Mouse (Mus musculus): ENCODE measurements around the gene Spn. TPM values are rescaled to one million over a fixed set of nuclear protein-coding genes. Genes with fewer than 3 reads are reported as not detected.

Spn gene
- total and polyA plus RNA-seq, 3 experiments: 135 to 184 (median 169) TPM

GRCm38 (mm10) chr7:127183345-127183744 is 45.7 kb upstream of the Spn start:
- TF ChIP-seq RCOR1 (IDR thresholded peaks at IDR 0.05; ENCODE audit: low read depth, low read length) (peak; percentile 96), CTCF (IDR thresholded peaks at IDR 0.05 in 2 of 3, conservative IDR thresholded peaks at IDR 0.05 in 1 of 3; ENCODE audit: control insufficient read depth in 1 of 3, insufficient read depth in 1 of 3, low read depth in 2 of 3, low read length in 3 of 3, poor library complexity in 1 of 3, severe bottlenecking in 1 of 3) (no peak), MEF2A (IDR thresholded peaks at IDR 0.05; ENCODE audit: extremely low read depth, insufficient replicate concordance, low read depth, low read length, poor library complexity, severe bottlenecking) (peak; percentile 87; the same call in 1 of the 2 replicates), UBTF (IDR thresholded peaks at IDR 0.05; ENCODE audit: borderline replicate concordance, insufficient read depth, low read depth, low read length) (no peak), ZNF384 (IDR thresholded peaks at IDR 0.05; ENCODE audit: low read depth, low read length) (no peak), ETS1 (IDR thresholded peaks at IDR 0.05; ENCODE audit: low read depth, low read length) (peak; percentile 96), JUND (IDR thresholded peaks at IDR 0.05; ENCODE audit: low read depth, low read length) (no peak; the same call in 1 of the 2 replicates), TCF12 (IDR thresholded peaks at IDR 0.05; ENCODE audit: low read depth, low read length) (peak; percentile 97), RAD21 (IDR thresholded peaks at IDR 0.05; ENCODE audit: low read depth, low read length) (no peak), MXI1 (IDR thresholded peaks at IDR 0.05; ENCODE audit: low read depth, low read length) (peak; percentile 41; the same call in 1 of the 2 replicates), HCFC1 (IDR thresholded peaks at IDR 0.05; ENCODE audit: low read depth, low read length) (0 out of 2 replicates have a peak, but pooled peaks have one; percentile 16), TAL1 (IDR thresholded peaks at IDR 0.05; ENCODE audit: low read length) (peak; percentile 92), SIN3A (IDR thresholded peaks at IDR 0.05; ENCODE audit: low read length) (peak; percentile 90), MYB (IDR thresholded peaks at IDR 0.05; ENCODE audit: low read depth, low read length) (peak; percentile 99), KAT2A (conservative IDR thresholded peaks at IDR 0.05; ENCODE audit: low read depth, low read length) (peak; percentile 39), GATA1 (IDR thresholded peaks at IDR 0.05; ENCODE audit: low read depth, low read length) (peak; percentile 99), MYC (IDR thresholded peaks at IDR 0.05; ENCODE audit: low read depth, low read length) (peak; percentile 69), EP300 (IDR thresholded peaks at IDR 0.05; ENCODE audit: low read depth in 1 of 2, low read length in 2 of 2) (peak; percentile 99), POLR2AphosphoS5 (IDR thresholded peaks at IDR 0.05; ENCODE audit: borderline replicate concordance, low read depth, low read length) (no peak), ZC3H11A (IDR thresholded peaks at IDR 0.05; ENCODE audit: low read depth, low read length) (no peak), TBP (IDR thresholded peaks at IDR 0.05; ENCODE audit: low read depth, low read length) (peak; percentile 78), MAZ (IDR thresholded peaks at IDR 0.05; ENCODE audit: low read depth, low read length) (no peak), BHLHE40 (IDR thresholded peaks at IDR 0.05; ENCODE audit: borderline replicate concordance, low read depth, low read length) (peak; percentile 73)
- peaks cover 0 to 50% of the 10 kb centered on the region in 2 experiments; a peak in 2 of 4 replicates for H3K36me3 ChIP-seq (ENCODE audit: control insufficient read depth in 1 of 2, insufficient read depth in 2 of 2, low read length in 2 of 2)
- H3K4me3 ChIP-seq (ENCODE audit: control insufficient read depth in 1 of 2, insufficient read depth in 1 of 2, low read depth in 2 of 2, low read length in 2 of 2): no peak overlapping the region
- H3K79me2 ChIP-seq (ENCODE audit: control insufficient read depth, insufficient read depth, low read length, poor library complexity): no peaks in the 10 kb centered on the region; the same call in 1 of the 2 replicates
- H3K27ac ChIP-seq (ENCODE audit: control insufficient read depth, low read depth, low read length): peak overlapping the region; percentile 92
- peak overlapping the region; percentile 58 for H3K9ac ChIP-seq (ENCODE audit: control insufficient read depth, low read depth, low read length, poor library complexity, severe bottlenecking)
- H3K4me1 ChIP-seq (ENCODE audit: control insufficient read depth in 1 of 2, insufficient read depth in 2 of 2, low read length in 2 of 2): peaks cover 36 to 45% of the 10 kb centered on the region in 2 experiments
- DNase-seq (ENCODE audit: low read depth, low spot score): peak; percentile 91
- no peaks in the 10 kb centered on the region for H3K9me3 ChIP-seq (replicated peaks; ENCODE audit: insufficient read depth, low read length)
- no peaks in the 10 kb centered on the region for H3K27me3 ChIP-seq (ENCODE audit: control insufficient read depth in 1 of 2, insufficient read depth in 2 of 2, low read length in 2 of 2)
